Mouse (Mus musculus): ENCODE data around the gene Dnase1l3.
A peak's percentile ranks its signal among the peaks of the same experiment; 100 is the strongest.

Dnase1l3 gene

DNA sequence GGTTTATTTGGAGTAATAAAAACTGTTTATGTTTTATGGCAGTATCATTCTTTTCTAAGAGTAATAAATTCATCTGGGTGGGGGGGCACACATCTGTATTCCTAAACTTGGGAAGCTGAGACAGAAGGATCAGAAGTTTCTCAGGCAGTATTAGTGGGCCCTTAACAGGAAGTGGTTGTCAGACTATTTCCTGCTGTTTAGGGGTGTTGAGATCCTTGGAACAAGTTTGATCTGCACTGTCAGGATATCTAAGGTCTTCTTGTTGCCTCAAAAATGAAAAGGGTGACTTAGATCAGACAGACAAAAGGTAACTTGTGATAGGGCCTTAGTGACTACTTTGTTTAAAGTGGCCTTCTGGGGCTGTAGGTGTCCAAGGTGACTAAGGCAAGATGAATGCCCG is 16.2 kb downstream of the Dnase1l3 start:
- no peak for DNase-seq (ENCODE audit: extremely low spot score)

- DNase-seq (ENCODE audit: extremely low spot score) = no peak
Measured at GRCm38 (mm10) chr14:7977471-7977870, 16.9 kb downstream of the Dnase1l3 start.

- no peak for DNase-seq (ENCODE audit: extremely low spot score)
Measured at GRCm38 (mm10) chr14:7975177-7975576, 19.2 kb downstream of the Dnase1l3 start.

GRCm38 (mm10) chr14:7974643-7975042 is 19.7 kb downstream of the Dnase1l3 start:
- DNase-seq (ENCODE audit: extremely low spot score) = no peak

- DNase-seq (ENCODE audit: extremely low spot score) = no peak
Measured at GRCm38 (mm10) chr14:7971889-7972493, 22.4 kb downstream of the Dnase1l3 start.

- DNase-seq (ENCODE audit: extremely low spot score) = peak; percentile 77
Measured at GRCm38 (mm10) chr14:7964219-7964889, 30.0 kb downstream of the Dnase1l3 start.

DNA sequence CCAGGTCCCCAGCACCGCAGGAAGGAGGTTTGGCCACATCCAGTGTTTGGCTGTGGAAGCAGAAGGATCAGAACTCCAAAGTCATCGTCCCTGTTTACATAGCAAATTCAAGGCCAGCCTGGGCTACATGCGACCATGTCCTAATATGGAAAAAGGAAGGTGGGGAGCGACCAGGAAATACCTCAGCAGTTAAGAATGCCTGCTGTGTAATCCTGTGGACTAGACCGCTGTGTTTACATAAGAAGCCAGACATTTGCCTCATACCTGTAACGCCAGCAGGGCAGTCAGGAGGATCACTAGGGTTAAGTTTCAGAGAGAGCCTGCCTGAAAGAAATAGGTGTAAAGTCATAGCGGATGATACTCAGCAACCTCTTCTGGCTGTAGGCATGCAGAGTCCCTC is 31.2 kb downstream of the Dnase1l3 start:
- DNase-seq (ENCODE audit: extremely low spot score) = no peak

DNA sequence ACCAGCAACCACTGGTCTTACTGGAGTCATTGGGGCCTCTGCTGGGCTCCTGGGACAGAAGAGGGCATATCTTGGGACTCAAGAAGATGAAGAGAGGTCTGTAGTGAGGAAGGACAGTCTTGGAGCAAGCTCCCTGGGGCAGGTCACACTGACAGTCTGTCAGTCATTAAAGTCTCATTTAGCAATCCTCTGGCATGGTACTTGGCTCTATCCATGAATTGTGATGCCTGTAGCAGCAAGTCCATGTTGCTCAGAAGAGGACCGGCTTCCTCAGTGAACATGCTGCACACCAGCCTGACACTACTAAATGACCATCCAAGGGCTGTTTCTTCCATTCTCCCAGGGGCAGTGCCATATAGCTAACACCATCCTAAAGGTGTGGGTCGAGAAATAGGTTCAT is 31.7 kb downstream of the Dnase1l3 start:
- no peak for DNase-seq (ENCODE audit: extremely low spot score)

GRCm38 (mm10) chr14:7961714-7962113 is 32.7 kb downstream of the Dnase1l3 start:
- DNase-seq (ENCODE audit: extremely low spot score) = no peak

DNA sequence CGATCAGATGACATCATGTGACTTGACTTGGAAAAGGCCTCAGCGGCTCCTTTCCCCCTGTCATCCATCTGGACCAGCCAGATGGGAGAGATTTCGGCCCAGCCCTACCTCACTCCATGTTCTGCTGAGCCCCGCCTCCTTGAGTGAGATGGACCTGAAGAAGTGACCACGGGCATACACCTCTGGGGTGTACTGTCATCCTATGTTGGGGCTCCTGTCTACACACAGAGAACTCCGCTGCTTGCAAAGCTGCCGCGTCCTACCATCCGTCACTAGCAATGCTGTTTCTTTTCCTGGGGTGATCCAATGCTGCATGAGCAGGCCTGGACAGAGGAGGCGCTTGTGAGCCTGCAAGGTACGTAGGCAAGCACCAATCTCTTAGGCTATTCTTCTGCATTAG is 33.8 kb downstream of the Dnase1l3 start:
- DNase-seq (ENCODE audit: extremely low spot score) = no peak

DNA sequence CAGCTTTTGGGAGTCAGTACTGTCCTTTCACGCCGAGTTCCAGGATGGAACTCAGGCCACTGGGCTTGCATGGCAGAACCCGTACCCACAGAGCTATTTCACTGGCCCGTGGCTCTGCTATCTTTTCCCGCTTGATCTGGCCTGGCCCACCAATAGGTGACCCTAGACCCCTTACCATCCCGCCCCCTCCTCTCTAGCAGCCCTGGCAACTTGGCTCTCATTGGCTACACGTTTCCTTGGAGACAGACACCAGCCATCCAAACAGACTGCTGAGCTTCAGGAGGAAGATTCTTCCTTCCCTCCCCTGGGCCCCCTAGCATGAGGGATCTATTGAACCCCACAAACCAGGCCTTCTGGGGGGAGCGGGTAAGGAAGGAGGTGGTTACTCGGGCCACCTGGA is 37.3 kb downstream of the Dnase1l3 start, which contains the start of gene Gm45521:
Gene Gm45521 (plus strand): TSS at position 240 of the 400 bp plus-strand sequence.
- no peak for DNase-seq (ENCODE audit: extremely low spot score)

DNA sequence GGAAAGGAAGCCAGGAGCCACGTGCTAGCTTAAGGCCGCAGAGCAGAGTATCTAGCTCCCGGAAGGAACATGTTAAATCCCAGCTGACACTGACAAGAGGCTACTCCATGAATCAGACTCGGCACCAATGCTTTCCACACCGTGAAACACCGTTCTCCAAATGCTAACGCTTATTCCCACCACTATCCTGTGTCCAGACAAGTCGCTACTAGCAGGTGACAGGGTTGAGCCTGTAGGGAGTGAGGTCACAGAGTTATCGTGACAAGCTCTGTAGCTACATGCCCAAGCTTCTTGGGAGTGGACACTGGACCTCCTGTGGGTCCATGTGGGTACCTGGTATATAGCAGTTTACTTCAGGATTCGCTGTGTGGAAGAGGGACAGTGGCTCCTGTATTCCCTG is 37.9 kb downstream of the Dnase1l3 start:
- DNase-seq (ENCODE audit: extremely low spot score) = no peak

DNA sequence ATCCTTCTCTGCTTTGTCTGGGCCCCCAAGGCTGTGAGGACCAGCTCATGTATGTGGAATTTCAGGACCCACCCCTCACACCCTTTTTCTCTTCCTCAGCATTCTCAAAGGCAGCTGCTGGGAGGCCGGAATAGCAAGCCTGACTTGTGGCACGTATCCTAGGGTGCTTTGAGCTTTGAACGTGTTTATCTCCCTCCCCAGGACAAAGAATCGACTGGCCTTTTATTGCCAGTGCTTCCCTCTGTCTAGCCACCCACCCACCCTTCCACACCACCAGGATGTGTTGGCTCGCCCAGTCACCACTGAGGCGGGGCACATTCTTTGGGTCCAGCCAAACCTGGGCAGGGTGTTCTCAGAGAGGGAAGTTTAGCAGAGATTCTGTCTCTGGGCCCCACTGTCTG is 40.3 kb downstream of the Dnase1l3 start:
- DNase-seq (ENCODE audit: extremely low spot score) = no peak

GRCm38 (mm10) chr14:7952610-7953254 is 41.6 kb downstream of the Dnase1l3 start:
- peak; percentile 41 for DNase-seq (ENCODE audit: extremely low spot score)

GRCm38 (mm10) chr14:7951234-7951633 is 43.1 kb downstream of the Dnase1l3 start:
- DNase-seq (ENCODE audit: extremely low spot score) = no peak

DNA sequence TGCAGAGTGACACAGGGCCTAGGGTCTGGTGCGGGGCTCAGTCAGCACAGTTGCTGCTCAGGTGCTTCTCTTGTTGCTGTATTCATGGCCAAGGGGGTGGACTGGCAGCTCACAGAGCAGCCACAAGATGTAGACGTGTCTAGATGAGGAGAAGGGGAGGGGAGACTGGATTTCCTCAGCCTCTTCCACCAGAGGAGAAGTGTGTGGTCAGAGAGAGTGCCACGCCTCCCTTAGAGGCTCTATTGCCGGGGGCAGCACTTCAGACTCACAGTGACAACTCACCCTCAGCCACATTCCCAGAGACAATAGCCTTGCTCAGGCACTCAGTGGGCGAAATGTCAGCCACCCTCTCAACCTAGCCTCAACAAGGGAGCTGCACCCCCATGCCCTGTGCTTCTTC is 49.1 kb downstream of the Dnase1l3 start:
- DNase-seq (ENCODE audit: extremely low spot score) = no peak

GRCm38 (mm10) chr14:7944349-7945039 is 49.9 kb downstream of the Dnase1l3 start:
- DNase-seq (ENCODE audit: extremely low spot score) = no peak

DNA sequence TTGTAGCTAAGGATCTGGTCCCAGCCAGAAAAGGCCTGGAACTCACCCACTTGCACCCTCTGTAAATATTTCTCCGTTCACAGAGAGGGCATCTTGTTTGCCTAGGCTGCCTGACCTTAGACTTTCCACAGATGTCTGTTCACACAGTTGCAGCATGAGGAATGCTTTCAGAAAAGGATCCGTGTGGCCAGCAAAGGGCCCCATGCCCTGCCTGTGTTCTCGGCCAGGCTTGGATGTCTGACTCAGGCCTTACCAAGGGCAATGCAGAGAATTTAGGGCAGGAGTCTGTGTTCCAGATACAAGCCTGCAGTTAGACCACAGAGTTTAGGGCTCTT is 50.6 kb downstream of the Dnase1l3 start:
- DNase-seq (ENCODE audit: extremely low spot score) = no peak

DNA sequence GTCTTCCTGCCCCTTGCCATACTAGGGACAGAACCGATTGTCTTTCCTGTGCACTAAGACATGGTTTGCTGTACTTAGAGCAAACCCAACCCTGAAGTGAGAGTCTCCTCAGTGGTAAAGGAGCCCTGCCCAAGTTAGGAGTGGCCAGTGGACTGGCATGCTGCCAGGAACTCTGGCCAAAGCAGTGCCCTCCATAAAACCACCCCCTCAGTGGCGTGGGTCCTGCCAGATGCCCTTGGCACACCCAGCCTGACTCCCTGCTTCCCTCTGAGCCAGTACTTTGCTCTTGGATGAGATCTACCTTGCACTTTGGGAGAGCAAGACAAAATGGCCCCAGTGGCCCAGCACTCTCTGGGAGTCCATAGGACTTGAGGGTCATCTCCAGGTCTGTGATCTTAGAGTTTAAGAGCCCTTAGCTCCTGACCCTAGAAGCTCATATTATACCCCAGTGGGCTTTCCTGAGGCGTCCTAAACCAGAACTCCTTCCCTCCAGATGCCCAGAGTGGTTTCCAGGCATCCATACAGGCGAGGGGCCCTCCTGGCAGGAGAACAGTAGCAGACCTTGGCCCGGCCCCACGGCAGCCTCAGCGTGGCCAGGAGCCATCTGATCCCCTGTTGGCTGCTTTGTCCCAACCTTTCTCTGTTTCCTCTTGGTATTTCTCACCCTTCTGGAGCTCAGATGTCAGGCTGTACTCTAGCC is 51.1 kb downstream of the Dnase1l3 start:
- DNase-seq (ENCODE audit: extremely low spot score) = no peak

DNA sequence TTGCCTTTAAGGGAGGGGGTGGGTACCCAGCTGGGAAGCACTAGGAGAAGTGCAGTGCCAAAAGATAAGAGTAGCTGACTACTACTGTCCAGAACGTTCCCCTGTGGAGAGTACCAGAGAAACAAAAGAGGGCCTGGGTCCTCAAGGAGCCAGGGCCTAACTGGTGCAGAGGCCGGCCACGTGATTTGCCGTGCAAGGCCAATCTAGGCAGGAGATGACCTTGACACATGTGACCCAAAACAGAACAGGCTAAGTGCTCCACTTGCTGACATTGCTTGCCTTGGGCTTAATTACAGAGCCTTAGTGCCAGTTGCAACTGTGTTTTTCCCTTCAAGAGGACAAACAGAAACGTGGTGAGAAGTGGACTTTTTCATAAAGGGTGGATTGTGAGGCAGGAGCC is 53.0 kb downstream of the Dnase1l3 start:
- no peak for DNase-seq (ENCODE audit: extremely low spot score)

DNA sequence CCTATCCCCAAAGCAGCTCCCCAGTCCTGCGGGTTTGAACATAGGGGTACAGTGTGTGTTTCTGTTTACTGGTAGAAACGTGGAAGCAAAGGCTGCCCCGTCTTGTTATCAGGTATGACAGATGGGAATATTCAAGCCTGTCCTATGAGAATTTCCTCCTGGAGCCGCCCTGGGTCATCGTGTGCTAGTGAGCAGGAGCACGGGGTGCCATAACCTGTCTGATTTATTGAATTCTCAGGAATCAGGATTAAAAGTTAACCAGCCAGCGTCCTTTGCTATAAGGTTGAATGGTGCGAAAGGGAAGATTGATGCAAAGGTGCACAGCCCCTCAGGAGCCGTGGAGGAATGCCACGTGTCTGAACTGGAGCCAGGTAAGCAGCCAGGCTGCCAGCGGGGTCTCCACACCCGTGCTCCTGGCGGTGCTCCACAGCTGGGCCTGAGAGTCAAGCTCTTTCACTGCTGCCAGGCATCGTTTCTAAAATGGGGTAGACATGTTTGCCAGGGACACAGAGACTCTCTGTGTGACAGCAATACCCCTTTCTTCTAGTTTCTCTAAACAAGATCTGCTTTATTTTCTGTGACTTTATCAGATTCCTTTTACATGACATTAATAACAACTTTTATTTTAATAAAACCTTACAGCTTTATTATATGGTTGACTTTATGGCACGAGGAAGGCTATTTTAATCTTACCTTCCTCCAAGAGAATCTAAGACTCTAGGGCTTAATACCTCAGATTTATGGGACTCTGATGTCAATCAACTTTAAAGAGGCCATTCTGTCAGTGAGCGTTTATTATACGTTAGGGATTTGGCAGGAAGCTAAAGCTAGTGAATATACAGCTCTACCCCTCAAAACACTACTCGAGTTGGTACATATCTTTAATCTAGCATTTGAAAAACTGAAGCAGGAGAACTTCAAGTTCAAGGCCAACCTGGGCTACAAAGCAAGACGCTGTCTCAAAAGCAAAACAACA is 55.3 kb downstream of the Dnase1l3 start:
- DNase-seq (ENCODE audit: extremely low spot score) = no peak
